Mouse (Mus musculus) brain, adult 2 months (tissue): ENCODE measurements around the gene Ermp1.
"Not testable (repeated sequence)": the region's sequence is repeated elsewhere in the genome, so short reads cannot be mapped to it uniquely, and the experiment has no call there.

Experiments used
- DNase-seq: peaks from one replicate; pipeline ENCODE4 v3.0.0; 2011; ENCODE audit warnings: low read depth, low spot score

Ermp1 gene

DNA sequence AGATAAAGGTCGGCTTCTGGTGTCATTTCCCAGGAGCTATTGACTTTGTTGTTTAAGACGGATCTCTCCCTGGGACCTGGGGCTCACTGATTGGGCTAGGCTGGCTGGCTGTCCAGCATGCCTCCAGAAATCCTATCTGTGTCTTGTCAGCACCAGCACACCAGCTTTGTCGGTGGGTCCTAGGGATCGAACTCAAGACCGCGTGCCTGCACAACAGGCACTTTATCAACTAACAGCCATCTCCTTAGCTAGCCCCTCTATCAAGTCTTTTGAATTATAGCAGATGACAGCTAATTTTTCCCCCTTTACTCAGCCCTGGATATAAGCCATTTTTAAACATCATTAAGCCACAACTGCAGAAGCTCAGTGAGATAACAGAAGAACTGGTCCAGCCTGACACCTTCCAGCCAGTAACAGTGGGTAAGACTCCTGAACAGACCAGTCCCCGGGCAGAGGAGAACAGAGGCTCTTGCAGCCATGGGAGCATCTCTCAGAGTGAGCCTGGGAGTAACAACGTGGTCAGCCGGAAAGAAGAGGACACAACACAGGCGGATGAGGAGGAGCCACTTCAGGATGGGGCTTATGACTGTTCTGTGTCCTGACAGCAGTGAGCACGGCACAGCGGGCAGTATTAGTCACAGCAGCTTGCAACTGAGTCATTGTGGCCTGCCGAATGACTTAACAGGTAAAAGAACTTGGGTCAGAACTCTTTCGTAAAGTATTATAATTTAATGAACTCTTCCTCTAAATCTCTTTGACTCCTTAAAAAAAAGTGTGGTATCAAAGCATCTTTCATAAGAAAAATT, 44.5 kb downstream of the Ermp1 start:
- DNase-seq: peak; percentile 46

DNA sequence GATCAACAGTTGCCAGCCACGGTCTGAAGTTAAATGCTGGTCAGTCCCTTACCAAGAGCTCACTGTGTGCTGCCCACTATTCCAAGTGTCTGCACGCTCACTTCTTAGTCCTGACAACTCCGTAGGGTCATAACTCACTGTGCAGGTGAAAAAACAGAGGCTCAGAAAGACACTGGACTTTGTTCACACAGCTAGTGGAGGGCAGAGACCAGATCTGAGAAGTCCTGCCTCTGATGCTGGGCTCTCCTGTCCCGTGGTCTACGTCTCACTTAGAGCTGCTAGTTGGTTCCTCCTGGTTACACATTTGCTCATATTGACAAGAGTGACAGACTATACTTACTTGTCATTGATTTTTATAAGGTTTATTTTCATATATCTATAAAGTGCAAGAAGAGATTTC, 49.2 kb downstream of the Ermp1 start:
- DNase-seq: no peak

GRCm38 (mm10) chr19:29596985-29597384, 51.2 kb downstream of the Ermp1 start:
- DNase-seq: no peak

DNA sequence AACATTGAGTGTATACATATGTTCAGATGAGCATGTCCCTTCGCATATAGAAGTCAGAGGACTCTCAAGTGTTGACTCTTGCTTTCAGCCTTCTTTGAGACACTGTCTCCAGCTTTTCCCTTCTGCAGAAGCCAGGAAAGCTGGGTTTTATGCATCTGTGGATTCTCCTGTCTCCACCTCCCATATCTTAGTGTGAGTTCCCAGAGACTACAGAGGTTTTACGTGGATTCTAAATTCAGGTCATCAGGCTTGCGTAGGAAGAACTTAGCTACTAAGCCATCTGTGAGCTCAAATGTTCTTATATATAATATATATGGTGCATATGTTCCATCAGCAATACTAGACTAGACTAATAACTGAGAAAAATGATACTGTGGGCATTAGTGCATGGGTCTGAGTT, 51.9 kb downstream of the Ermp1 start:
- DNase-seq: peak; percentile 69

- DNase-seq: not testable (repeated sequence)
Measured at GRCm38 (mm10) chr19:29593783-29594182, 54.4 kb downstream of the Ermp1 start.

- no peak for DNase-seq
Measured at GRCm38 (mm10) chr19:29583734-29584133, 64.5 kb downstream of the Ermp1 start.

DNA sequence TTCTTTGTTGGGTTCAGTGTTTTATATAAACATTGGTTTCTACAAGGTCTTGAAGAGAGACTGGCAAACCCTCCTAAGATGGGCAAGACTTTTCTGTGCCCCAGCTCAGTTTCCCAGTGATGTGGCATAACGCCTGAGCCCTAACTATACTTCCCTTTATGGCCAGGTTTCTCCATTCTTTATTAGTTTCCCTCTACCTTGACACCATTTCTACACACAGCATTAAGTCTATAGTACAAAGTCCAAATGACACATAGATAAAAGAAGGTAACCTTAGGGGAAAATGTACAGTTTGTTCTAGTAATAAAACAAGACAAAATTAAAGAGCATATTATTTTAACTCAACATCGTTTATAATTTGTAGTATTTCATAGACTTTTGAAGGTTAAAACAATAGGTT, 65.8 kb downstream of the Ermp1 start:
- no peak for DNase-seq

GRCm38 (mm10) chr19:29566512-29566911, 81.7 kb downstream of the Ermp1 start:
- no peak for DNase-seq

DNA sequence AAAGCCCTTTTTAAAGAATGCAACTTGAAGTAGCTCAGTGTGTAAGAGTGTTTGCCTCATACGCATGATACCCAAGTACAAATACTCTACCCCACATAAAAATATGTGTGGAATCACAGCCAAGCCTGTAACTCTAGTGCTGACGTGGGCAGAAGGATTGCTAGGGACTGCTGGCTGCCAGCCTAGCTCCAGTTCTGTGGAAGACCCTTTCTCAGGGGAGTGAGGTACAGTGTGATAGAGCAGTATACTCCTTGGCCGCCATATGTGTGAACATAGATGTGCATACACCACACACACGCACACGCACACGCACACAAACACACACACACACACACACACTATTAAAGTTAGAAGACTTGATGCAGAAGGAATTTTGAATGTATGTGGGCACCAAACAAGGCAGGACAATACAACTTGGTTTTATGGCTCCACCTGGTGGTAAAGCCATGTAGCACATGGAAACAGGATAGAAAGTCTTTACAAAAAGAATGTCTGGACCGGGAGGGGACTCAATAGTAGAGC, 84.9 kb downstream of the Ermp1 start:
- DNase-seq: peak; percentile 75

- no peak for DNase-seq
Measured at GRCm38 (mm10) chr19:29562603-29563002, 85.6 kb downstream of the Ermp1 start.

DNA sequence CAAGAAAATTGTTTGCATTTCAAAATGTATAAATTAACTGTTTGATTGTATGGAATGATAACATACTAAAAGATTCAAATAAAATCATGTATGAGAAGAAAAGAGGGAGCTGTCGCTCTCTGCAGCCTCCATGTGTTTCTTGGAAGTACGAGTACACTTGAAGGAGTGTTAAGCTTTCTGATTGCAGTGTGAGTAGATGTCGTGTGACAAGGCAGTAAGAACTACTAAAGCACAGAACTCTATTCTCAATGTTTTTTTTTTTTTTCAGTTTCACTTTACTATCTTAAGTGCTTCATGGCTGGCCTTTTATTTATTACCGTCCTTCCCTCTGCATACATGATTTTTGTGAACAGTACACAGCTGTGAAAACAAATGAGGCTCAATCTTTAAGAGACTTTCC, 86.0 kb downstream of the Ermp1 start:
- no peak for DNase-seq
